In genomic region chrX:114728211-114728610, GRCm38 (mm10) we compare ENCODE assay signal across 30 mouse cellular contexts.
DNase-seq lines count a peak whose midpoint lies in the region; ATAC-seq and TF ChIP-seq lines count a peak whose summit lies in the region.
"Had no signal": no experiment of that assay in that cellular context is flagged by ENCODE, and none has a peak within 500 bp of the region (broad histone marks: within the 10 kb centered on the region; RNA-seq: fewer than 3 reads in every experiment).

No protein-coding gene starts in this region.

- no peaks in the 10 kb centered on the region for H3K4me1 ChIP-seq in hindbrain, postnatal 0 days (ENCODE audit: insufficient read depth, low read length)
- no peaks in the 10 kb centered on the region for H3K4me1 ChIP-seq in hindbrain, embryonic 16.5 days (ENCODE audit: control insufficient read depth, insufficient read depth, low read depth, low read length)
- H3K4me1 ChIP-seq in hindbrain, embryonic 12.5 days, result no peaks in the 10 kb centered on the region
- H3K4me1 ChIP-seq: forebrain, embryonic 13.5 days; heart, embryonic 12.5 days; hindbrain, embryonic 15.5 days; intestine, embryonic 15.5 days; limb, embryonic 12.5 days; liver, embryonic 15.5 days had no signal

- 69% methylated on average over 1 of the region's 1 CpGs for WGBS in hindbrain, postnatal 0 days
- 74% methylated on average over 1 of the region's 1 CpGs for WGBS in hindbrain, embryonic 16.5 days
- 86% methylated on average over 1 of the region's 1 CpGs for WGBS in hindbrain, embryonic 12.5 days

- H3K36me3 ChIP-seq in hindbrain, postnatal 0 days (ENCODE audit: insufficient read depth, low read length), result no peaks in the 10 kb centered on the region
- no peaks in the 10 kb centered on the region for H3K36me3 ChIP-seq in hindbrain, embryonic 16.5 days (ENCODE audit: control insufficient read depth, insufficient read depth, low read length)
- no peaks in the 10 kb centered on the region for H3K36me3 ChIP-seq in hindbrain, embryonic 12.5 days
- H3K36me3 ChIP-seq: heart, embryonic 12.5 days; hindbrain, embryonic 15.5 days; intestine, embryonic 15.5 days; limb, embryonic 12.5 days; liver, embryonic 15.5 days had no signal

- H3K4me2 ChIP-seq in hindbrain, postnatal 0 days (ENCODE audit: low read depth, low read length), result no peak overlapping the region
- no peak overlapping the region for H3K4me2 ChIP-seq in hindbrain, embryonic 16.5 days (ENCODE audit: low read length)
- no peak overlapping the region for H3K4me2 ChIP-seq in hindbrain, embryonic 12.5 days (replicated peaks)
- H3K4me2 ChIP-seq: forebrain, embryonic 13.5 days; heart, embryonic 12.5 days; hindbrain, embryonic 15.5 days; intestine, embryonic 15.5 days; limb, embryonic 12.5 days; liver, embryonic 15.5 days; lung, embryonic 14.5 days had no signal

- H3K9ac ChIP-seq in hindbrain, postnatal 0 days (replicated peaks; ENCODE audit: low read length), result no peak overlapping the region
- no peak overlapping the region for H3K9ac ChIP-seq in hindbrain, embryonic 16.5 days (ENCODE audit: low read depth, low read length)
- no peak overlapping the region for H3K9ac ChIP-seq in hindbrain, embryonic 12.5 days
- H3K9ac ChIP-seq: forebrain, embryonic 13.5 days; heart, embryonic 12.5 days; hindbrain, embryonic 15.5 days; intestine, embryonic 15.5 days; limb, embryonic 12.5 days; liver, embryonic 15.5 days; lung, embryonic 14.5 days had no signal

- no peak overlapping the region for H3K27ac ChIP-seq in hindbrain, postnatal 0 days
- H3K27ac ChIP-seq in hindbrain, embryonic 16.5 days (ENCODE audit: low read depth, low read length), result no peak overlapping the region
- no peak overlapping the region for H3K27ac ChIP-seq in hindbrain, embryonic 12.5 days
- H3K27ac ChIP-seq: forebrain, embryonic 13.5 days; hindbrain, embryonic 15.5 days; intestine, embryonic 15.5 days; left cerebral cortex, adult 2 months; limb, embryonic 12.5 days; liver, embryonic 15.5 days; stomach, postnatal 0 days had no signal

- ATAC-seq in hindbrain, postnatal 0 days, result no peak
- ATAC-seq in hindbrain, embryonic 16.5 days, result no peak
- no peak for ATAC-seq in hindbrain, embryonic 12.5 days (ENCODE audit: low FRiP score)
- ATAC-seq: activated CD4-positive, CD25-positive, alpha-beta regulatory T cell, adult 4 months; forebrain, embryonic 13.5 days; intestine, embryonic 15.5 days had no signal

- H3K4me3 ChIP-seq in hindbrain, postnatal 0 days (ENCODE audit: low read length), result no peak overlapping the region
- no peak overlapping the region for H3K4me3 ChIP-seq in hindbrain, embryonic 16.5 days (ENCODE audit: low read length)
- no peak overlapping the region for H3K4me3 ChIP-seq in hindbrain, embryonic 12.5 days
- H3K4me3 ChIP-seq: forebrain, embryonic 13.5 days; heart, embryonic 12.5 days; hindbrain, embryonic 15.5 days; intestine, embryonic 15.5 days; left cerebral cortex, adult 2 months; limb, embryonic 12.5 days; liver, embryonic 15.5 days had no signal

- TF ChIP-seq CTCF in hindbrain, postnatal 0 days (IDR thresholded peaks at IDR 0.05; ENCODE audit: low read depth), result no peak

- H3K27me3 ChIP-seq in hindbrain, postnatal 0 days (ENCODE audit: insufficient read depth, low read length), result no peaks in the 10 kb centered on the region
- H3K27me3 ChIP-seq in hindbrain, embryonic 16.5 days (replicated peaks; ENCODE audit: control insufficient read depth, insufficient read depth, low read length), result no peaks in the 10 kb centered on the region
- no peaks in the 10 kb centered on the region for H3K27me3 ChIP-seq in hindbrain, embryonic 12.5 days
- H3K27me3 ChIP-seq: forebrain, embryonic 13.5 days; heart, embryonic 12.5 days; hindbrain, embryonic 15.5 days; intestine, embryonic 15.5 days; limb, embryonic 12.5 days; liver, embryonic 15.5 days had no signal

- peak; percentile 27 for DNase-seq in hindbrain, postnatal 0 days (ENCODE audit: low spot score)
- DNase-seq in 3T3-L1 (ENCODE audit: low read depth, low spot score), result peak; percentile 1
- peak; percentile 4 for DNase-seq in A20 (ENCODE audit: low read depth, low spot score)
- DNase-seq in brain, adult 2 months (ENCODE audit: low read depth, low spot score), result peak; percentile 1
- no peak for DNase-seq in thymus, postnatal 14 days
- DNase-seq in thymus, postnatal 25 days, result no peak
- DNase-seq: adrenal gland, adult 2 months; adrenal gland, postnatal 36 days; cerebellum, adult 8-10 months; cerebellum, postnatal 25 days; gastrocnemius, postnatal 25 days; heart, adult 11 months; kidney, adult 2 months; kidney, postnatal 10 days; layer of hippocampus, adult 9-11 months; lung, embryonic 14.5 days; lung, postnatal 14 days; thymus, adult 18-20 months; thymus, postnatal 4 days had no signal

- H3K9me3 ChIP-seq in hindbrain, postnatal 0 days (ENCODE audit: low read length), result no peaks in the 10 kb centered on the region
- no peaks in the 10 kb centered on the region for H3K9me3 ChIP-seq in hindbrain, embryonic 16.5 days (ENCODE audit: control insufficient read depth, low read length)
- H3K9me3 ChIP-seq in hindbrain, embryonic 12.5 days (replicated peaks), result no peaks in the 10 kb centered on the region
- H3K9me3 ChIP-seq: forebrain, embryonic 13.5 days; heart, embryonic 12.5 days; hindbrain, embryonic 15.5 days; intestine, embryonic 15.5 days; limb, embryonic 12.5 days; liver, embryonic 15.5 days had no signal

Comparison
In these comparisons a context has a peak if more than half of its experiments do, and no peak if none do; other contexts are left out.
1. DNase-seq: peak in hindbrain, postnatal 0 days (single experiment), 3T3-L1 (single experiment), A20 (single experiment) and brain, adult 2 months (single experiment); none in thymus, postnatal 14 days (single experiment) and thymus, postnatal 25 days (single experiment).